Mouse (Mus musculus) thymus, adult 2 months (tissue): ENCODE measurements around the gene Ptpn11.
A peak's percentile ranks its signal among the peaks of the same experiment; 100 is the strongest.

ENCODE experiments used
- CTCF ChIP-seq: fragments of 200-500 bp; IDR thresholded peaks from 2 replicates; pipeline ENCODE4 v1.5.1; 2012; ENCODE audit warnings: mild to moderate bottlenecking, control low read depth, low read length, moderate library complexity, borderline replicate concordance; ENCODE audit not compliant: control insufficient read depth, poor library complexity, insufficient read depth; ENCODE audit errors: extremely low read depth
- POLR2A ChIP-seq: fragments of 200-500 bp; IDR thresholded peaks from 2 replicates; pipeline ENCODE4 v1.6.1; 2012; ENCODE audit warnings: mild to moderate bottlenecking, low read length, control low read depth, moderate library complexity; ENCODE audit not compliant: control insufficient read depth, poor library complexity, insufficient read depth; ENCODE audit errors: extremely low read depth

- TF ChIP-seq CTCF, result peak; percentile 55; the same call in 1 of the 2 replicates
- TF ChIP-seq POLR2A, result no peak
Measured at GRCm38 (mm10) chr5:121126051-121126450, 65.1 kb downstream of the Ptpn11 start.
